Mouse (Mus musculus) hindbrain, embryonic 11.5 days (tissue): ENCODE results near the gene Ms4a2. TPM values are rescaled to one million over a fixed set of nuclear protein-coding genes. Genes with fewer than 3 reads are reported as not detected.

ENCODE experiments used
- polyA plus RNA-seq: library from polyadenylated mRNA; unstranded; fragments of >200 nt; fragmentation: Nextera tagmentation; extraction: Ambion mirVana; gene quantifications from 2 replicates; pipeline ENCODE4 v1.2.1, GENCODE M21; 2014

The Ms4a2 gene
- polyA plus RNA-seq, 1 experiment from 2014 or later: not detected

Other genes starting within 250 kb of the Ms4a2 start
- 0.98 and 2.8 TPM in 2 replicates for gene Ms4a4a, start 248.2 kb downstream of the Ms4a2 start, polyA plus RNA-seq
- not detected in 2 replicates for gene Ms4a4c, start 218.9 kb downstream of the Ms4a2 start, polyA plus RNA-seq
- not detected in 2 replicates for gene Ms4a4b, start 180.2 kb downstream of the Ms4a2 start, polyA plus RNA-seq
- gene Ms4a6c, start 154.4 kb downstream of the Ms4a2 start, polyA plus RNA-seq: 2.3 and 3.1 TPM in 2 replicates
- not detected in 2 replicates for gene Gm8369, start 137.8 kb downstream of the Ms4a2 start, polyA plus RNA-seq
- 4.2 and 5.0 TPM in 2 replicates for gene Ms4a6b, start 107.2 kb downstream of the Ms4a2 start, polyA plus RNA-seq
- gene Ms4a4d, start 86.9 kb downstream of the Ms4a2 start, polyA plus RNA-seq: 0.42 and 0.59 TPM in 2 replicates
- gene Ms4a6d, start 18.9 kb downstream of the Ms4a2 start, polyA plus RNA-seq: 4.6 and 4.8 TPM in 2 replicates
- 0.36 TPM in 1 of 2 replicates, not detected in the other for gene Ms4a3, start 17.1 kb upstream of the Ms4a2 start, polyA plus RNA-seq
- gene Oosp2, start 36.8 kb upstream of the Ms4a2 start, polyA plus RNA-seq: not detected in 2 replicates
- not detected in 2 replicates for gene Oosp1, start 67.4 kb upstream of the Ms4a2 start, polyA plus RNA-seq
- gene Oosp3, start 73.3 kb upstream of the Ms4a2 start, polyA plus RNA-seq: not detected in 2 replicates
- gene Gif, start 123.8 kb upstream of the Ms4a2 start, polyA plus RNA-seq: not detected in 2 replicates
- gene Mrpl16, start 146.7 kb upstream of the Ms4a2 start, polyA plus RNA-seq: 49.2 and 50.8 TPM in 2 replicates
- gene Stx3, start 195.7 kb upstream of the Ms4a2 start, polyA plus RNA-seq: 6.7 and 8.1 TPM in 2 replicates
- gene Olfr1417, start 215.5 kb upstream of the Ms4a2 start, polyA plus RNA-seq: 0.12 TPM in 1 of 2 replicates, not detected in the other
- gene Olfr1418, start 237.3 kb upstream of the Ms4a2 start, polyA plus RNA-seq: not detected in 2 replicates